Mouse (Mus musculus) hindbrain, embryonic 14.5 days (tissue): ENCODE results near the gene Itgb2l. TPM values are rescaled to one million over a fixed set of nuclear protein-coding genes. Genes with fewer than 3 reads are reported as not detected.

ENCODE experiments used
- ATAC-seq: fragments of 200-750 bp; cut with Nextera tagmentation; 2 replicates; pipeline ENCODE4 v1.8.0; 2017; ENCODE audit warnings: moderate number of reproducible peaks, mild to moderate bottlenecking, moderate TSS enrichment, moderate library complexity; ENCODE audit not compliant: low FRiP score
- DNase-seq: peaks from one replicate; pipeline ENCODE4 v3.0.0-alpha.2; 2015; ENCODE audit warnings: low spot score
- H3K27ac ChIP-seq: fragments of 300-500 bp; sonication (generic); 2 replicates; pipeline ENCODE4 v1.5.1; 2014; ENCODE audit warnings: mild to moderate bottlenecking, moderate library complexity
- H3K27me3 ChIP-seq: fragments of 300-500 bp; sonication (generic); 2 replicates; pipeline ENCODE4 v1.6.1; 2014; ENCODE audit warnings: mild to moderate bottlenecking, low read length, mixed read lengths; ENCODE audit not compliant: control insufficient read depth, insufficient read depth
- H3K36me3 ChIP-seq: fragments of 300-500 bp; sonication (generic); replicated peaks from 2 replicates; pipeline ENCODE4 v1.6.1; 2014; ENCODE audit not compliant: control insufficient read depth, insufficient read depth
- H3K4me1 ChIP-seq: fragments of 300-500 bp; sonication (generic); replicated peaks from 2 replicates; pipeline ENCODE4 v1.6.1; 2014; ENCODE audit warnings: antibody characterized with exemption, low read length, mixed read lengths; ENCODE audit not compliant: control insufficient read depth, insufficient read depth
- H3K4me2 ChIP-seq: fragments of 300-500 bp; sonication (generic); replicated peaks from 2 replicates; pipeline ENCODE4 v1.6.1; 2014; ENCODE audit warnings: mild to moderate bottlenecking, moderate library complexity
- H3K4me3 ChIP-seq: fragments of 300-500 bp; sonication (generic); replicated peaks from 2 replicates; pipeline ENCODE4 v1.5.1; 2014; ENCODE audit warnings: mild to moderate bottlenecking, low read length
- H3K9ac ChIP-seq: fragments of 300-500 bp; sonication (generic); 2 replicates; pipeline ENCODE4 v1.6.1; 2014
- H3K9me3 ChIP-seq: fragments of 300-500 bp; sonication (generic); 2 replicates; pipeline ENCODE4 v1.6.1; 2016; ENCODE audit warnings: low read length; ENCODE audit not compliant: control insufficient read depth
- WGBS: fragments of 180-500 bp; shearing (Covaris S2); extraction: QIAGEN DNeasy Blood & Tissue Kit; methylation state at CpG from one replicate; pipeline ENCODE4 v1.1.7; 2014; 5-methylcytosine and 5-hydroxymethylcytosine counted together
- polyA plus RNA-seq: library from polyadenylated mRNA; unstranded; fragments of >200 nt; fragmentation: Nextera tagmentation; extraction: Ambion mirVana; gene quantifications from 2 replicates; pipeline ENCODE4 v1.2.1, GENCODE M21; 2014

Gene Itgb2l
- 0.12 TPM in 1 of 2 replicates, not detected in the other for polyA plus RNA-seq

DNA sequence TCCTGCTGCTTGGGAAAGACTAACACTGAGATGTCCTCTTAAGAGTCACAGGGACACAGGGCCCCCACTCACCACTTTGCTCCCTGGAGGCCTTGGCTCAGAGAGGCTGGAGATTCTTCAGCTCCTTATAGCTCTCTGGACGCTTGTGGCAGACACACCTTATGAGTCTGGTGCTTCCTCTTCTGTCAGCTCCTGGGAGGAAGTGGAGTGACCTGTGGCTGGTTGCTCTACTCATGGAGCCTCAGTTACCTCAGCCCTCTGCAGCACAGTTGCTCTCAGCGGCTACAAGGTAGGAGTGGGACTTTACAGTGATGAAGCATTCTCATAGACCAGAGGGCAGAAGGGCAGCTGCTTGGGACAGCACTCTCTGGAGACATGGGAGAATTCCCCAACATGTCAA is at the start of gene Itgb2l:
Gene Itgb2l, minus strand, starts transcription at position 152 of the 400 bp plus-strand sequence.
- Histone ChIP-seq H3K4me2 (no peak within 1 kb of the TSS), H3K9ac (no peak within 1 kb of the TSS), H3K4me3 (no peak within 1 kb of the TSS), H3K36me3 (no peaks in the 10 kb centered on the region), H3K27me3 (no peaks in the 10 kb centered on the region), H3K4me1 (no peaks in the 10 kb centered on the region), H3K9me3 (no peaks in the 10 kb centered on the region), H3K27ac (no peak within 1 kb of the TSS)
- ATAC-seq (no peak), DNase-seq (no peak)
- 91% methylated on average over 2 of the region's 2 CpGs for WGBS

DNA sequence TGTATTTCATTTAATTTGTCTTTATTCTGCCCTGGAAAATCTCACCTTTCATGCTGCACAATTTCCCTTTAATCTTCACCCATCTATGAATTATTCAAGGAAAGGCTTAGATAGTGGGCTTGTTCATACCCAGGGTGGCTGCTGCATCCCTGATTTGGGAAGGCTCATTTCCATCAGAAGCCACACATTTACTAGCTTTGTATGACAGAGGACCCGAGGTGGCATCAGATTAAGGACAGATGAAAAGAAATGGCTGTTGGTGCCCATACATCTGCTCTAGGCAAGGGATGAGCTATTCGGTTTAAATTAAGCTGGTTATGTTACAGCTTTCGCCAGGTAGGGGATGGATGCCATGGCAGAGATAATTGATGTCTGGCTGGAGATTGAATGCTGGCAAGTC is 48.1 kb upstream of the Itgb2l start:
- ATAC-seq: no peak
- no peak overlapping the region for H3K4me2 ChIP-seq
- no peak overlapping the region for H3K4me3 ChIP-seq
- H3K4me1 ChIP-seq: no peaks in the 10 kb centered on the region
- no peaks in the 10 kb centered on the region for H3K27me3 ChIP-seq
- no peaks in the 10 kb centered on the region for H3K9me3 ChIP-seq
- no peaks in the 10 kb centered on the region for H3K36me3 ChIP-seq
- H3K9ac ChIP-seq: no peak overlapping the region
- WGBS: 62% methylated on average over 3 of the region's 3 CpGs
- no peak for DNase-seq
- H3K27ac ChIP-seq: no peak overlapping the region

DNA sequence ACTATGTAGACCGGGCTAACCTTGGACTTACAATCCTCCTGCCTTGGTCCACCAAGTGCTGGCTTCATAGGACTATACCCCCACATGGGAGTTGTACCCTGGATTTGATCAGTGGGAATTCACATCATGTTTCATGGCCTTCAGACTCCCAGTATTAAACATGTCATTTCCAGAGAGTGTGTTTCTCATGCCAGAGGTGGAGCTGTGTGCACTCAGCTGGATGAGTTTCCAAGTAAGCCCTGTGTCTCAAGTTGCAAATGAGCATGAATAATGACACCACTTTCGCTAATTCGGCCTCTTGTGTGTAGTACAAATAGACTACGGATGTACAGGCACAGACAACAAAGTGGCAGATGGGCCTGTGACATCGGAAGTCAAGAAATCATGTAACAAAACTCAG is 44.6 kb upstream of the Itgb2l start:
- Histone ChIP-seq H3K9me3 (no peaks in the 10 kb centered on the region), H3K36me3 (no peaks in the 10 kb centered on the region), H3K9ac (no peak overlapping the region), H3K4me1 (no peaks in the 10 kb centered on the region), H3K27me3 (no peaks in the 10 kb centered on the region), H3K27ac (no peak overlapping the region), H3K4me2 (no peak overlapping the region), H3K4me3 (no peak overlapping the region)
- ATAC-seq (no peak), DNase-seq (no peak)
- 72% methylated on average over 5 of the region's 5 CpGs for WGBS

DNA sequence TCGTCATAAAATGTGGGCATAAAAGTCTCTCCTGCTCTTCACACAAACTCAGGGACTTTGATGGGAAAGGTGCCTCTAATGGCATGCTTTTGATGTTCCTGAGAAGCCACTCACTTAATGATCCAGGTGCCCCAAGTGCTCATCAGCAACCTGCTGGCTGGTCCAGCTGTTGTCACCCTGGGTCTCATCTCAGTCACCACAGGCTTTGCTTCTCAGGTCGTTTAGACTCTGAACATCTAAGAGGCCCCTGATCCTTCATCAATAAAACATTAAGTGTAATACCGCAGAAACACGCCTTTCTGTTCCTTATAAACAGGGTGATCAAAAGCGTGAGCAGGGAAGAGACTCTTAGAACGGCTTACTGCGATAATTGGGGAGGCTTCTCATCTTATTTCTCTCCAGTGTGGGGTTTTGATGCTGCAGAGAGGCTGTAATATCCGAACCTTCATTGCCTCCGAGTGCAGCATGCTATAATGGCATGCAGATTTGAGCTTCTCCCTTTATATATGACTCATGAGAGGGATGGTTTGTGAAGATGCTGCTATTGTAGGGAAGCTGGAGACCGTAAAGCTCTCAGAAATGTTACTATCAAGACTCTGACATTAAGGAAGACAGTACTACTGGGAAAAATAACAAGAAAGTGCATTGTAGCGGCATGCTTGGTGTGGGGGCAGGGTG is 43.7 kb upstream of the Itgb2l start:
- Histone ChIP-seq H3K9ac (no peak overlapping the region), H3K27ac (no peak overlapping the region), H3K27me3 (no peaks in the 10 kb centered on the region), H3K36me3 (no peaks in the 10 kb centered on the region), H3K9me3 (no peaks in the 10 kb centered on the region), H3K4me2 (no peak overlapping the region), H3K4me1 (no peaks in the 10 kb centered on the region), H3K4me3 (no peak overlapping the region)
- no peak for DNase-seq
- WGBS: 74% methylated on average over 11 of the region's 11 CpGs
- ATAC-seq: no peak

DNA sequence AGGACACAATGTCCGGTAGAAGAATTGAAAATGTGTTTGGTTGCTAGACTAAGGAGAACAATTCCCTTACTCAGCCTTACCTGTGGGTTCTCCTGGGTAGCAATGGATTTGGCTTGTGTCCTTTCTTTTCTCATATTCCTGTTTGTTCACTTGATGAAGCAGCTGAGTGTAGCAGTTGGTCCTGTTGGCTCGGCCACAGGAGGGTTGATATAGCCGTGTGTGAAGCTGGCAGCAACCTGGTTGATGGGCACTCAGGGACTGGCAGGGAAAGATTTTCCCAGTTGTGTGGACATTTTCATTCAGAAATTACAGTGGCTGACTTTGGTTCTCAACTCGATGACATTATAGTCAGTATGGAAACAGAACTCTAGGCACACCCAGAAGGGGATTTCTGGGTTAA is 38.4 kb upstream of the Itgb2l start:
- H3K4me3 ChIP-seq: no peak overlapping the region
- DNase-seq (no peak), ATAC-seq (no peak)
- no peak overlapping the region for H3K27ac ChIP-seq
- H3K4me2 ChIP-seq: no peak overlapping the region
- H3K36me3 ChIP-seq: no peaks in the 10 kb centered on the region
- WGBS: 87% methylated on average over 4 of the region's 4 CpGs
- H3K27me3 ChIP-seq: no peaks in the 10 kb centered on the region
- H3K9ac ChIP-seq: no peak overlapping the region
- no peaks in the 10 kb centered on the region for H3K4me1 ChIP-seq
- 0 out of 2 replicates have a peak, but pooled peaks cover 4% of the 10 kb centered on the region for H3K9me3 ChIP-seq

DNA sequence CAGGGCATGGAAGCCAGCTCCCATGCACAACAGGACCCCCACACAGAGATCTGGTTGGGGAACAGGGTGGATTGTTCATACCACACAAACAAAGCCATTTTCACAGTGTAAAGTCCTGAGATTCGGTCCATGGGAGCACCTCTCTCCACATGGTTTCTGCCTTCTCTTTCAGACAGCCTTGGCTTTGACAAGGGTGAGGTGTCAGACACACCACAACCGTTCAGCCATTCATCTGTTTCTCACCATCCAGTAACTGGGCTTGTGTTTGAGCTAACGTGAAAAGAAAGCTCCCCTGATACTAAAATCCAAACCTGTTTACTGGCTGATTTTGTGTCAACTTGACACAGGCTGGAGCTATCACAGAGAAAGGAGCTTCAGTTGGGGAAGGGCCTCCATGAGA is 30.8 kb upstream of the Itgb2l start:
- Histone ChIP-seq H3K4me3 (no peak overlapping the region), H3K36me3 (no peaks in the 10 kb centered on the region), H3K9ac (no peak overlapping the region), H3K9me3 (0 out of 2 replicates have a peak, but pooled peaks cover 4% of the 10 kb centered on the region), H3K27me3 (no peaks in the 10 kb centered on the region), H3K27ac (no peak overlapping the region), H3K4me1 (peaks cover 21% of the 10 kb centered on the region), H3K4me2 (no peak overlapping the region)
- no peak for ATAC-seq
- WGBS: 65% methylated on average over 3 of the region's 3 CpGs
- DNase-seq: no peak

DNA sequence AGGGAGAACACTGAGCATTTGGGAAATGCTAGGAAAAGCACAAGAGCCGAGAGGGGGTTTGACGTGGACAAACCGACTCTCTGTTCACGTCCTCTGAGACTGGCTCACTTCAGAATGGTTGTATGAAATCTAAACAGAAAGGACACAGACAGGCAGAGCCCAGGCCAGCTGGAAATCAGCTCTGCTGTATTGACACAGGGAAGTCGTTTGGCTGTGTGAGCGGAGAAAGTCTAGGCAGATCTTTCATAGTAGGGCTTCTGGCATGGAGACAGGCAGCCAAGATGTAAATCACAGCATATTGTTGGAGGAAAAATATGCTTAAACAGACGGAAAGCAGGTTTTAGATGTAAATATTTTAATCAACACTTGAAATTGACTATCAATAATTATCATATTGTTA is 29.4 kb upstream of the Itgb2l start:
- no peak for ATAC-seq
- Histone ChIP-seq H3K4me3 (no peak overlapping the region), H3K4me1 (peaks cover 28% of the 10 kb centered on the region), H3K27ac (0 out of 2 replicates have a peak overlapping the region, but pooled peaks have one; percentile 0), H3K27me3 (no peaks in the 10 kb centered on the region), H3K9ac (0 out of 2 replicates have a peak overlapping the region, but pooled peaks have one; percentile 2), H3K36me3 (no peaks in the 10 kb centered on the region), H3K4me2 (peak overlapping the region; percentile 21), H3K9me3 (no peaks in the 10 kb centered on the region)
- no peak for DNase-seq
- 51% methylated on average over 7 of the region's 7 CpGs for WGBS

DNA sequence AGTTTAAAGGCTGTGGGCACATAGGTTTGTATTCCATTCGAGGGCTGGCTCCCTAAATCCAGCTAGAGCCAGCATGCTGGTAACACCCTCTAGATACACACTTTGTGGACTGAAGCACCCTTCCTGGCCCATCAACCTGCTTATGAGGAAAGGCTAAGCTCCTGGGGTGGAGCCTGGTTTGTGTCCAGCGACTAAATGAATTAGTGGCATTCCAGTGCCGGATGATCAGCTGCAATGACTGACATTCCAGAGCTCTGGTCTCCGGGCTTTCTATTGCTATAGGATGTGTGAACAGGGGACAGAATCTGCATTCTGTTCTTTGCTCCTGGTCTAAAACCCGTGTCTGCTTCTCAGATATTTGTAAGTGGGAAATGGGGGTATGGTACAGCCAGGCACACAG is 28.9 kb upstream of the Itgb2l start:
- peak overlapping the region; percentile 2 for H3K4me2 ChIP-seq
- 0 out of 2 replicates have a peak overlapping the region, but pooled peaks have one; percentile 0 for H3K27ac ChIP-seq
- H3K27me3 ChIP-seq: no peaks in the 10 kb centered on the region
- ATAC-seq (no peak), DNase-seq (no peak)
- H3K9ac ChIP-seq: 0 out of 2 replicates have a peak overlapping the region, but pooled peaks have one; percentile 2
- H3K4me1 ChIP-seq: peaks cover 28% of the 10 kb centered on the region
- no peaks in the 10 kb centered on the region for H3K9me3 ChIP-seq
- no peaks in the 10 kb centered on the region for H3K36me3 ChIP-seq
- WGBS: 38% methylated on average over 5 of the region's 5 CpGs
- H3K4me3 ChIP-seq: no peak overlapping the region

DNA sequence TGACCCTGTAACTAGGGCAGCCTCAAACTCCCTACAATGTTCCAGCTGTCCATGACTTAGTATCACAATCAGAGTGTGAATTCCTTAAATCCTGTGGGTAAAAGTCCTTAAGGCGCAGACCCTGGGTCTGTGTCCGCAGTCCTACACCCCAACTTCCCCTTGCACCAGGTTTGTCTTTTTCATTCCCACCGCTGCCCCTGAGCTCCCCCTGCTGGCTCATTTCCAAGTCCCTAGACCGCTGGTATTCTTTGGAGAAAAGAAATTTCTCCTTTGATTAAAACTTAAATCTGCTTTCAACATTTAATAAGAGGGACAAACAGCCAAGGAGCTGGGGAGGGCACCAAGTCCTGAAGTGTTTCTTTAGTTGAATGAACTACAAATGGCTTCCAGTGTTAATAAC is 26.2 kb upstream of the Itgb2l start:
- 50% methylated on average over 4 of the region's 4 CpGs for WGBS
- H3K4me3 ChIP-seq: no peak overlapping the region
- no peak for DNase-seq
- ATAC-seq: no peak
- no peaks in the 10 kb centered on the region for H3K9me3 ChIP-seq
- H3K4me1 ChIP-seq: peaks cover 28% of the 10 kb centered on the region
- H3K4me2 ChIP-seq: peak overlapping the region; percentile 40
- no peak overlapping the region for H3K27ac ChIP-seq
- no peaks in the 10 kb centered on the region for H3K27me3 ChIP-seq
- H3K36me3 ChIP-seq: no peaks in the 10 kb centered on the region
- H3K9ac ChIP-seq: no peak overlapping the region
